Mouse (Mus musculus): ENCODE measurements around the gene Zfp950.

Zfp950 gene

GRCm38 (mm10) chr19:61056783-61057410 is 83.7 kb downstream of the Zfp950 start:
- no peak for DNase-seq (ENCODE audit: low read depth, low spot score)

GRCm38 (mm10) chr19:61052786-61053185 is 87.9 kb downstream of the Zfp950 start:
- DNase-seq (ENCODE audit: low read depth, low spot score): no peak

GRCm38 (mm10) chr19:61052008-61052407 is 88.6 kb downstream of the Zfp950 start:
- DNase-seq (ENCODE audit: low read depth, low spot score): no peak

- DNase-seq (ENCODE audit: low read depth, low spot score): no peak
These were observed 89.5 kb downstream of the Zfp950 start for GRCm38 (mm10) chr19:61051151-61051550.

- DNase-seq (ENCODE audit: low read depth, low spot score): no peak
These were observed 91.2 kb downstream of the Zfp950 start for GRCm38 (mm10) chr19:61049413-61049812.

- no peak for DNase-seq (ENCODE audit: low read depth, low spot score)
These were observed 92.0 kb downstream of the Zfp950 start for GRCm38 (mm10) chr19:61048646-61049045.

GRCm38 (mm10) chr19:61039151-61039550 is 101.5 kb downstream of the Zfp950 start:
- DNase-seq (ENCODE audit: low read depth, low spot score): no peak

GRCm38 (mm10) chr19:61031570-61031969 is 109.1 kb downstream of the Zfp950 start:
- no peak for DNase-seq (ENCODE audit: low read depth, low spot score)

GRCm38 (mm10) chr19:61021939-61022566 is 118.6 kb downstream of the Zfp950 start:
- DNase-seq (ENCODE audit: low read depth, low spot score): peak; percentile 3

- DNase-seq (ENCODE audit: low read depth, low spot score): no peak
These were observed 119.1 kb downstream of the Zfp950 start for GRCm38 (mm10) chr19:61021502-61021901.

GRCm38 (mm10) chr19:61017477-61018266 is 123.0 kb downstream of the Zfp950 start:
- DNase-seq (ENCODE audit: low read depth, low spot score): no peak

- DNase-seq (ENCODE audit: low read depth, low spot score): no peak
These were observed 131.4 kb downstream of the Zfp950 start for GRCm38 (mm10) chr19:61009266-61009665.
